Mouse (Mus musculus) lung, postnatal 0 days (tissue): Measurements from ENCODE around the gene Cdk2ap2.

Experiments used
- CTCF ChIP-seq: IDR thresholded peaks from 2 replicates; pipeline ENCODE4 v1.5.1; 2016; ENCODE audit warnings: antibody characterized with exemption, mild to moderate bottlenecking
- EP300 ChIP-seq: IDR thresholded peaks from 2 replicates; pipeline ENCODE4 v1.6.1; 2016; ENCODE audit warnings: antibody characterized with exemption, mild to moderate bottlenecking, control low read depth

DNA sequence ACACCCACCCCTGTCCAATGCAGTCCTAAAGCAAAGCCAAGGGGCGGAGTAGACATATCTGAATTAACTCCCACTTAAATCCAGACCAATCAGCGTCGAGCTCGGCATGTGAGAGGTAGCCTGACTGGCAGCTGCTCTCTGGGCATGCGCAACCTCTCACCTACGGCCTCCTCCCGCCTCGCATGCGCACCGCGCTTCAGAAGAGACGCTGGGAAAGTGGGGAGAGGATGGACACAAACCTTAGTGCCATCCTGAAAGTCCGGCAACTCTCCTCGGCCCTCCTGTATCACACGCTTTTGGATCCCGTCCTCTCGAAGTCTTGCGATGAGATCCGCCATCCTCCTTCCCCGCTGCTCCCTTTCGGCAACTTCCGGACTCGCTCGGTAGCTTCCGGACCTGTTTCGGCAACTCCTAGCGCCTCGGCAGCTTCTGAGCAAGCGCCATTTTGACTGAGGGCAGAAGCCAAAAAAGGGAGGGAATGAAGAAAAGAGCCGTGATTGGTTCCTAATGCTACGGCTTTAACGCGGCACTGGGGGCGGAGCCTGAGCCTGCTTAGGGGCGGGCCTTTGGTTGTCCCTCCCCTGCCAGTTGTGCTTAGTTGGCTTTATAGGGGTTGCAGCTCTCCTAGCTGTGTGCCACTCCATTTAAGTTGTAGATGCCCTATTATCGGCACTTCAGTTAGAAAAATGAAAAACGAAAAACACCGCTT, 24.3 kb downstream of the Cdk2ap2 start:
- TF ChIP-seq CTCF (no peak), EP300 (no peak)
